Mouse (Mus musculus): ENCODE data around the gene Nr0b2.

- TF ChIP-seq CTCF (IDR thresholded peaks at IDR 0.05; ENCODE audit: extremely low read depth, insufficient read depth, insufficient read length, insufficient replicate concordance) (no peak), POLR2A (IDR thresholded peaks at IDR 0.05; ENCODE audit: low read depth, low read length) (no peak)
Measured at GRCm38 (mm10) chr4:133504300-133504699, 48.9 kb upstream of the Nr0b2 start.

Data from spleen, adult 2 months (tissue).